Mouse (Mus musculus): ENCODE results near the gene Nedd4. TPM values are rescaled to one million over a fixed set of nuclear protein-coding genes. Genes with fewer than 3 reads are reported as not detected.
A peak's percentile ranks its signal among the peaks of the same experiment; 100 is the strongest.
"Not testable (repeated sequence)": the region's sequence is repeated elsewhere in the genome, so short reads cannot be mapped to it uniquely, and the experiment has no call there.

The Nedd4 gene
- polyA plus RNA-seq, 1 experiment from 2014 or later: 564 TPM

DNA sequence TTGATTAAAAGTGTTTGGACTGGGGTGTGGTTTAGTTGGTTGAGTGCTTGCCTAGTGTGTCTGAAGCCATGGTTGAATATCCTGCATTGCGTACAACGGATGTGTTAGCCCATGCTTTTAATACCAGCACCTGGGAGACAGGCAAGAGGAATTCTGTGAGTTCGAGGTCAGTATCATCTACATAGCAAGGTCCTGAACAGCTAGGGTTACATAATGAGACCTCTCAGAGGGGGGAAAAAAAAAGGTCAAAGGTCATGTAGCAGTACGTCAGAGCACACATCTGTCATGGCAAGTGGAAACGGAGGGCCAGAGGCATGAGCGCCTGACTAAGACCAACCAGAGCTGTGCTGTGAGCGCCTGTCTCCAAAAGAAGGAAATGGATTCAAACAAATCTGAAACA, 3.4 kb downstream of the Nedd4 start:
- peaks cover 25% of the 10 kb centered on the region for H3K36me3 ChIP-seq (ENCODE audit: control insufficient read depth, insufficient read depth, low read length)
- H3K9me3 ChIP-seq (ENCODE audit: control insufficient read depth, low read length): no peaks in the 10 kb centered on the region
- H3K27ac ChIP-seq (replicated peaks; ENCODE audit: low read depth, low read length): peak overlapping the region; percentile 99
- no peak for DNase-seq
- peak overlapping the region; percentile 98 for H3K4me3 ChIP-seq (replicated peaks; ENCODE audit: low read depth, low read length)
- WGBS: 47% methylated on average over 7 of the region's 7 CpGs
- H3K4me1 ChIP-seq (ENCODE audit: control insufficient read depth, insufficient read depth, low read length): peaks cover 28% of the 10 kb centered on the region
- H3K4me2 ChIP-seq (ENCODE audit: low read length): peak overlapping the region; percentile 89
- no peaks in the 10 kb centered on the region for H3K27me3 ChIP-seq (ENCODE audit: control insufficient read depth, insufficient read depth, low read length)
- H3K9ac ChIP-seq (replicated peaks; ENCODE audit: low read length): peak overlapping the region; percentile 3; the same call in 1 of the 2 replicates
- ATAC-seq (ENCODE audit: low FRiP score, low TSS enrichment): no peak

DNA sequence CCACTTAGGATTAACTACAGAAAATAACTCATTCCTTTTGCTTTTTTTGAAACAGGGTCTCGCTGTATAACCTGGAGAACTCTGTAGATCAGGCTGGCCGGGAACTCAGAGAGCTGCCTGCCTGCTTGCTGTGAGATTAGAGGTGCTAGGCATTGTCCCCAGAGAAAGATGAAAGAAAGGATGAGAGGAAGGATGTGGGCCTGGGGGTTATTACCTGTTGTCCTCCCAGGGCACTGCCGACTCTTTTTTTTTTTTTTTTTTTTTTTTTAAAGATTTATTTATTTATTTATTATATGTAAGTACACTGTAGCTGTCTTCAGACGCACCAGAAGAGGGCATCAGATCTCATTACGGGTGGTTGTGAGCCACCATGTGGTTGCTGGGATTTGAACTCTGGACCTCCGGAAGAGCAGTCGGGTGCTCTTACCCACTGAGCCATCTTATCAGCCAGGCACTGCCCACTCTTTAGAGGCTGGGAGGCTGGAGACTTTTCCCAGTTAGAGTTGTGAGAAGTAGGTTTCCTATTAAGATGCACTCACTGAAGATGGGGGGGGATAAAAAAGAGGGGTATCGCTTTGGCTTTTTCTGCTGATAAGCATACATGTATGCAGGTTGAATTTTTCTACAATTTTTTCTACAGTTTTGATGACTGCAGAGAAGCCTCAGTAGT, 4.3 kb downstream of the Nedd4 start:
- ATAC-seq (ENCODE audit: low FRiP score, low TSS enrichment); H3K27ac ChIP-seq (replicated peaks; ENCODE audit: low read depth, low read length); H3K27me3 ChIP-seq (ENCODE audit: control insufficient read depth, insufficient read depth, low read length); H3K9ac ChIP-seq (replicated peaks; ENCODE audit: low read length); DNase-seq; H3K4me3 ChIP-seq (replicated peaks; ENCODE audit: low read depth, low read length); H3K9me3 ChIP-seq (ENCODE audit: control insufficient read depth, low read length); H3K4me2 ChIP-seq (ENCODE audit: low read length): not testable (repeated sequence)
- H3K4me1 ChIP-seq (ENCODE audit: control insufficient read depth, insufficient read depth, low read length): peaks cover 22% of the 10 kb centered on the region
- H3K36me3 ChIP-seq (ENCODE audit: control insufficient read depth, insufficient read depth, low read length): peaks cover 31% of the 10 kb centered on the region
- WGBS: 79% methylated on average over 6 of the region's 8 CpGs

DNA sequence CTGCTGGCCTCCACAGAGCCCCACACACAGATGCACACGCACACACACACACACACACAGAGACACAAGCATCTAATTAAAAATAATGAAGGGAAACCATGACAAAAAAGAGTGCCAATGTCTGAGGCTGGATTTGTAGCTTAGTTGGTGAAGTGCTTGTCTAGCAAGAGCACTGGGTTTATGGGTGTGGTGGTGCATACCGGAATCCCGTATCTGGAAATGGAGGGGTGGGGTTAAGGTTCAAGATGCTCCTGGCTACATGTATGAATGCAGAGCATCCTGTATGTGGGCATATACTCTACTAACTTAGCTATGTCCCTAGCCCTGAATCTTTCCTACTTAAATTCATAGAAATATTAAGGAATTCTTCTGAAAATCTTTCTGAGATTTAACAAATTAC, 5.0 kb downstream of the Nedd4 start:
- DNase-seq (no peak), ATAC-seq (ENCODE audit: low FRiP score, low TSS enrichment) (no peak)
- Histone ChIP-seq H3K27me3 (ENCODE audit: control insufficient read depth, insufficient read depth, low read length) (no peaks in the 10 kb centered on the region), H3K36me3 (ENCODE audit: control insufficient read depth, insufficient read depth, low read length) (peaks cover 36% of the 10 kb centered on the region), H3K27ac (replicated peaks; ENCODE audit: low read depth, low read length) (no peak overlapping the region), H3K4me2 (ENCODE audit: low read length) (no peak overlapping the region), H3K9me3 (ENCODE audit: control insufficient read depth, low read length) (no peaks in the 10 kb centered on the region), H3K4me1 (ENCODE audit: control insufficient read depth, insufficient read depth, low read length) (peaks cover 22% of the 10 kb centered on the region), H3K9ac (replicated peaks; ENCODE audit: low read length) (no peak overlapping the region), H3K4me3 (replicated peaks; ENCODE audit: low read depth, low read length) (no peak overlapping the region)
- 86% methylated on average over 3 of the region's 3 CpGs for WGBS

DNA sequence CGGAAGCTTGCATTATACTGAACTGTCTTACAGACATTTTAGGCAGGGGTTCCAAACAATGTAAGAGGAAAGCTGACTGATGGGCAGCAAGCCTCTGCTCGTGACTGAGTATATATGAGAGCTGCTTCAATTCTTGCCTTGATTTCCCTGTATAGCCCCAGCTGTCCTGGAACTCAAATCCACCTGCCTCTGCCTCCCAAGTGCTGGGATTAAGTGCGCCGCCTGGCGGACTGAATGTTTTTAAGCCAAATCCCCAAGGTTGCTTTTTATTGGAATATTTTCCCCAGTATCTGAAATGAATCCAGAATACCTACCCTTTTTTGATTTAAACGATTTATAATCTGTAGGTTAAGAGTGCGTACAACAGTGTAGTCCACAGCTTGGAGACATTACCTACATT, 7.2 kb downstream of the Nedd4 start:
- Histone ChIP-seq H3K9me3 (ENCODE audit: control insufficient read depth, low read length) (no peaks in the 10 kb centered on the region), H3K27ac (replicated peaks; ENCODE audit: low read depth, low read length) (no peak overlapping the region), H3K4me3 (replicated peaks; ENCODE audit: low read depth, low read length) (no peak overlapping the region), H3K9ac (replicated peaks; ENCODE audit: low read length) (no peak overlapping the region), H3K4me1 (ENCODE audit: control insufficient read depth, insufficient read depth, low read length) (peaks cover 14% of the 10 kb centered on the region), H3K36me3 (ENCODE audit: control insufficient read depth, insufficient read depth, low read length) (peaks cover 55% of the 10 kb centered on the region), H3K27me3 (ENCODE audit: control insufficient read depth, insufficient read depth, low read length) (no peaks in the 10 kb centered on the region), H3K4me2 (ENCODE audit: low read length) (no peak overlapping the region)
- ATAC-seq (ENCODE audit: low FRiP score, low TSS enrichment): no peak
- DNase-seq: no peak
- 70% methylated on average over 7 of the region's 7 CpGs for WGBS

DNA sequence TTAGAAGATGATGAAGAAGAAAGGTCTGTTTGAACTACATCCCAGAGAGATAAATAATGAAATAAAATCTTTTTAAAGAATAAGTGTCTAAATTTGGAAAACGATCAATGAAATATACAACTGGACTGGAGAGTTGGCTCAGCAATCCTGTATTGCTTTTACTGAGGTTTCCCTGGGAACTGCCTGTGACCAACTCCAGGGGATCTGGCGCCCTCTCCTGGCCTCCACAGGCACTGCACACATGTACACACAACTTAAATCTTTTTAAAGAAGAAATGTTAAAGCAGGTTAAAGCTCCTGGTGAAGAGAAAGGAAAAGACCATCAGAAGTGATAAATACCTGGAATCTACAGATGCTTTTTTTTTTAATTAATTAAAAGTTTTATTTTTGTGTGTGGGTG, 10.2 kb downstream of the Nedd4 start:
- Histone ChIP-seq H3K9me3 (ENCODE audit: control insufficient read depth, low read length) (no peaks in the 10 kb centered on the region), H3K4me2 (ENCODE audit: low read length) (no peak overlapping the region), H3K27ac (replicated peaks; ENCODE audit: low read depth, low read length) (no peak overlapping the region), H3K36me3 (ENCODE audit: control insufficient read depth, insufficient read depth, low read length) (peaks cover 74% of the 10 kb centered on the region), H3K4me3 (replicated peaks; ENCODE audit: low read depth, low read length) (no peak overlapping the region), H3K27me3 (ENCODE audit: control insufficient read depth, insufficient read depth, low read length) (no peaks in the 10 kb centered on the region), H3K4me1 (ENCODE audit: control insufficient read depth, insufficient read depth, low read length) (no peaks in the 10 kb centered on the region), H3K9ac (replicated peaks; ENCODE audit: low read length) (no peak overlapping the region)
- DNase-seq: peak; percentile 92
- 33% methylated on average over 2 of the region's 2 CpGs for WGBS
- ATAC-seq (ENCODE audit: low FRiP score, low TSS enrichment): no peak

DNA sequence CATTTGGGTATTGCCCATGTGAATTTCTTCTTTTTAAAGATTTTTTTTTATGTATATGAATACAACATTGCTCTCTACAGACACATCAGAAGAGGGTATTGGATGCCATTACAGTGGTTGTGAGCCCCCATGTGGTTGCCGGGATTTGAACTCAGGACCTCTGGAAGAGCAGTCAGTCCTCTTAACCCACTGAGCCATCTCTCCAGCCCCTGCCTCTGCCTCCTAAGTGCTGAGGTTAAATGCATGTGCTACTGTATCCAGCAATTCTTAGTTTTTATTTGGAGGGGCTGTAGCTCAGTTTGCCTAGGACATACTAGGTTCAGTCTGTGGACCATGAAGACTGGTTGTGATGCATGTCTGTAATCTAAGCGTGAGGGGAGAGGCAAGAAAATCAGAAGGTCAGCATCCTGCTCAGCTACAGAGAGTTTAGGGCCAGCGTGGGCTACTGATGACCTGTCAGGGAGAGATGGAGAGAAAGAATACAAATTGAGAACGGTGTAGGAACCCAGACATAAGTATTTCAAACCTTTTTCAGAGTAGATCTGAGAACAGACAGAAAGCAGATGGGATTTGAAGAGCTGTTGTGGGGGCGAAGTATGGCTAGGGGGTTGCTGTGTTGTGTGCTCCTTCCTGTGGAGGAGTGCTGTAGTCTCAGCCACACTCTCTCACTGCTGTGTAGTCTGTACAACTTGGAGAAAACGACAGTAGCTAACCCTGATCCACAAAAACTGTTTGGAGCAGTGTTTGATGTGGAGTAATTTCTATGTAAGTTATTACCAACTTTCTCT, 13.0 kb downstream of the Nedd4 start:
- H3K27ac ChIP-seq (replicated peaks; ENCODE audit: low read depth, low read length): no peak overlapping the region
- H3K27me3 ChIP-seq (ENCODE audit: control insufficient read depth, insufficient read depth, low read length): no peaks in the 10 kb centered on the region
- 95% methylated on average over 6 of the region's 6 CpGs for WGBS
- no peak overlapping the region for H3K9ac ChIP-seq (replicated peaks; ENCODE audit: low read length)
- H3K36me3 ChIP-seq (ENCODE audit: control insufficient read depth, insufficient read depth, low read length): peaks cover 87% of the 10 kb centered on the region
- H3K4me1 ChIP-seq (ENCODE audit: control insufficient read depth, insufficient read depth, low read length): no peaks in the 10 kb centered on the region
- no peak for ATAC-seq (ENCODE audit: low FRiP score, low TSS enrichment)
- no peak for DNase-seq
- no peak overlapping the region for H3K4me3 ChIP-seq (replicated peaks; ENCODE audit: low read depth, low read length)
- no peak overlapping the region for H3K4me2 ChIP-seq (ENCODE audit: low read length)
- no peaks in the 10 kb centered on the region for H3K9me3 ChIP-seq (ENCODE audit: control insufficient read depth, low read length)

DNA sequence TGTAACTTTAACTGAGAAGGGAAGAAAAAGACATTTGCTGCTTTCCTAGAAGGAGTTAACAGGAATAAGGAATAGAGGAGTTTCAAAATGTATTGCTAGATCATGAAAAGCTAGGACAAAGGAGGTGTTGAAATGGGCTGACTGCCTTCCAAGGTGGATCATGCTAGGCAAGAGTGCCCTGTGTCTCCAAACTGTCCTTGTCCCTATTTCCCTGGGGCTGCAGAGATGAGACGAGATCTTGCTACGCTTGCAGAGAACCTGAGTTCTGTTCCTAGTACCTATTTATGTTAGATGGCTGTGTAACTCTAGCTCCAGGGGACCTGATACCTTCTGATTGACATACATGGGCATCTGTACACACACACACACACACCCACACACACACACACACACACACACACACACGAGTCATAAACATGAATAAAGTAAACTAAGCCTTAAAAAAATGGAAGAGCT, 13.6 kb downstream of the Nedd4 start:
- WGBS: 95% methylated on average over 3 of the region's 3 CpGs
- no peak for ATAC-seq (ENCODE audit: low FRiP score, low TSS enrichment)
- no peak for DNase-seq
- Histone ChIP-seq H3K9ac (replicated peaks; ENCODE audit: low read length) (no peak overlapping the region), H3K36me3 (ENCODE audit: control insufficient read depth, insufficient read depth, low read length) (peaks cover 83% of the 10 kb centered on the region), H3K27ac (replicated peaks; ENCODE audit: low read depth, low read length) (no peak overlapping the region), H3K27me3 (ENCODE audit: control insufficient read depth, insufficient read depth, low read length) (no peaks in the 10 kb centered on the region), H3K4me3 (replicated peaks; ENCODE audit: low read depth, low read length) (no peak overlapping the region), H3K9me3 (ENCODE audit: control insufficient read depth, low read length) (no peaks in the 10 kb centered on the region), H3K4me1 (ENCODE audit: control insufficient read depth, insufficient read depth, low read length) (no peaks in the 10 kb centered on the region), H3K4me2 (ENCODE audit: low read length) (no peak overlapping the region)

DNA sequence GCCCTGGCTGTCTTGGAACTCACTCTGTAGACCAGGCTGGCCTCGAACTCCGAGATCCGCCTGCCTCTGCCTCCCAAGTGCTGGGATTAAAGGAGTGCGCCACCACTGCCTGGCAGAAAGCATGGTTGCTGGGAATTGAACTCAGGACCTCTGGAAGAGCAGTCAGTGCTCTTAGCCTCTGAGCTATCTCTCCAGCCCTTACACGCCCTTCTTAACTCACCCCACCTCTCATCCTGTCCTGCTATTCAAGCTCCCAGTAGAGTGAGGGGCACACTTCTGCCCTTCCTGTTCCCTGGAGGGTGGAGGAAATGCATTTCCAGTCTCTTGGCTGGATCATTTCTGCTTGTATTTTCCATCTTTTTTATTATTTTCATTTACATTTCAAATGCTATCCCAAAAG, 15.5 kb downstream of the Nedd4 start:
- no peaks in the 10 kb centered on the region for H3K9me3 ChIP-seq (ENCODE audit: control insufficient read depth, low read length)
- no peaks in the 10 kb centered on the region for H3K27me3 ChIP-seq (ENCODE audit: control insufficient read depth, insufficient read depth, low read length)
- ATAC-seq (ENCODE audit: low FRiP score, low TSS enrichment) (no peak), DNase-seq (no peak)
- no peak overlapping the region for H3K4me3 ChIP-seq (replicated peaks; ENCODE audit: low read depth, low read length)
- H3K4me1 ChIP-seq (ENCODE audit: control insufficient read depth, insufficient read depth, low read length): no peaks in the 10 kb centered on the region
- peaks cover 87% of the 10 kb centered on the region for H3K36me3 ChIP-seq (ENCODE audit: control insufficient read depth, insufficient read depth, low read length)
- no peak overlapping the region for H3K4me2 ChIP-seq (ENCODE audit: low read length)
- H3K9ac ChIP-seq (replicated peaks; ENCODE audit: low read length): no peak overlapping the region
- no peak overlapping the region for H3K27ac ChIP-seq (replicated peaks; ENCODE audit: low read depth, low read length)
- WGBS: 93% methylated on average over 5 of the region's 5 CpGs

DNA sequence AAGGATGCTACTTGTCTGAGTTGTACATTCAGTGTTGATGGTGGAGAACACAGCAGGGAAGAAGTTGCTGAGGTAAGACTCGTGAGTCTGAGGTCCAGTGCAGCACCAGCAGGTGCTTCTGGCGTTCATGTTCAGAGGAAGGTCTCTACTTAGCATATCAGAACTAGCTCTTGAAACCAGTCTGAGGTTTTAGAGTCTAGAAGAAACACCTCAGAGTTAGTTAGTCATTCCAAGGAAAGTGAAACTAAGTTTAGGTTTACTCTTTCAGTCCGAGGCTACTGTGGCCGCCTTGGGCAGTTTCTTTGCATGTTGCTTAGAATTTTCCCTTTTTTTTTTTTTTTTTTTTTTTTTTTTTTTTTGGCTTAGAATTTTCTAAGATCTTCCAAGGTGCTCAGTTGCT, 16.6 kb downstream of the Nedd4 start:
- Histone ChIP-seq H3K27me3 (ENCODE audit: control insufficient read depth, insufficient read depth, low read length) (no peaks in the 10 kb centered on the region), H3K4me2 (ENCODE audit: low read length) (no peak overlapping the region), H3K27ac (replicated peaks; ENCODE audit: low read depth, low read length) (no peak overlapping the region), H3K36me3 (ENCODE audit: control insufficient read depth, insufficient read depth, low read length) (peaks cover 82% of the 10 kb centered on the region), H3K9ac (replicated peaks; ENCODE audit: low read length) (no peak overlapping the region), H3K9me3 (ENCODE audit: control insufficient read depth, low read length) (no peaks in the 10 kb centered on the region), H3K4me3 (replicated peaks; ENCODE audit: low read depth, low read length) (no peak overlapping the region), H3K4me1 (ENCODE audit: control insufficient read depth, insufficient read depth, low read length) (no peaks in the 10 kb centered on the region)
- 84% methylated on average over 4 of the region's 4 CpGs for WGBS
- ATAC-seq (ENCODE audit: low FRiP score, low TSS enrichment) (no peak), DNase-seq (no peak)
